Mouse (Mus musculus): ENCODE data around the gene Anapc15. TPM values are rescaled to one million over a fixed set of nuclear protein-coding genes. Genes with fewer than 3 reads are reported as not detected.
A peak's percentile ranks its signal among the peaks of the same experiment; 100 is the strongest.
"Not testable (repeated sequence)": the region's sequence is repeated elsewhere in the genome, so short reads cannot be mapped to it uniquely, and the experiment has no call there.

Gene Anapc15
- total RNA-seq, 1 experiment from 2014 or later = 48.4 TPM

DNA sequence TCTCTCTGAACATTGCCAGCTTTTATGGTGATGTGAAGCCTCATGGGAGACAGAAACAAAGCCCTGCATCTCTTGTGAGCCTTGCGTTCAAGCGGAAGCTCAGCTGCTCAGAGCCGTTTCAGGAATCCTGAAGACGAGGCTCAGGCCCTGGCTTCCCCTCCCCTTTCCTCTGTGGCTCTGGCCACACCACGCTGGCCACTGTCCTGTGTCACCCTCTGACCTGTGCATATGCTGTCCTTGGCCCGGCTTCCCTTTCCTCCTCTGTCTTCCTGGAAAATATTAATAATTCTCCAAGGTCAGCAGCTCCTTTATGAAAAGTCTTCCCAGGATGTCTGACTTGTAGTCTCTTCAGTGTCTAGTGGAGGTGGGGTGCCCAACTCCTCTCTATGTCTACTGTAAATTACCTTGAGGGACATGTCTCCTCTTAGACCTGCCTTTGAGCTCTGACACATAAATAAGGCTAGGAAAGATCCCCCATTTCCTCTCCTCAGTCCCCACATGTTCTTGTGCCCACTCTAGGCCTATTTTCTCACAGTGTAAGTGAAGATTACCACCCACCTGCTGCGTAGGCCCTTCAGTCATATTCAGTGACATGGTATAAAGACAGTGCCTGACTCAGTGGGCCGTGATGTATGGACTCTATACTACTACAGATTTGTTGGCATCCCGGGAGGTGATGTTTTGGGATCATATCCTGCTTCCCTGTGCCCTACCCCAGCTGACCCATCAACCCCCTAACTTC, 19.1 kb downstream of the Anapc15 start:
- no peak for ATAC-seq (ENCODE audit: extremely low read depth, insufficient number of reproducible peaks, low FRiP score, poor library complexity, severe bottlenecking)

DNA sequence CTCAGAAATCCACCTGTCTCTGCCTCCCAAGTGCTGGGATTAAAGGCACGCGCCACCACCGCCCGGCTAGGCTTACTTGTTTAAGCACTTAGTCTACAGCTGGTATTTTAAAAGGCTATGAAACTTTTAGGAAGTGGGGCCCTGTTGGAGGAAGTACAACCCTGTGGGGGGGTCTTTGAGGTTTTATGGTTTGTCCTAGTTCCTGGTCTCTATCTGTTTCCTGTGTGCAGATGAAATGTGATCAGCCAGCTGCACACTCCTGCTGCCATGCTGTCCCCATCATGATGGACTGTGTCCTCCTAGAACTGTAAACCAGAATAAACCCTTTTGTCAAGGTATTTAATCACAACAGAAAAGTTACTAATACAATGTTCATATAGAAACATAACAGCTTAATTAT, 20.6 kb downstream of the Anapc15 start:
- ATAC-seq (ENCODE audit: extremely low read depth, insufficient number of reproducible peaks, low FRiP score, poor library complexity, severe bottlenecking) = no peak

DNA sequence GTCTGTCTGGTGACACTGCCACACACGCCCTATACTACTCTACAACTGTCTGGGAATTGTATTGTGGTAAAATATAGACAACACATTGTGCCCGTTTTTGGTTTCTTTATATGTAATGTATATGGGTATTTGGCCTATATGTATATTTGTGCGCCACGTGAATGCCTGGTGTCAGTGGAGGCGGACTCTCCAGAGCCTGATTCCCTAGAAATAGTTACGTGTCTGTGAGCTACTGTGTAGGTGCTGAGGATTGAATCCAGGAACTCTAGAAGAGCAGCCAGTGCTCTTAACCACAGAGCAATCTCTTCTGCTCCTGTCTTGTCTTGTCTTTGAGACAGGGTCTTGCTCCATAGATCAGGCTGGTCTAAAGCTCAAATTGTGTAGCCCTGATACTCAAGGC, 22.8 kb downstream of the Anapc15 start:
- ATAC-seq (ENCODE audit: extremely low read depth, insufficient number of reproducible peaks, low FRiP score, poor library complexity, severe bottlenecking) = no peak

DNA sequence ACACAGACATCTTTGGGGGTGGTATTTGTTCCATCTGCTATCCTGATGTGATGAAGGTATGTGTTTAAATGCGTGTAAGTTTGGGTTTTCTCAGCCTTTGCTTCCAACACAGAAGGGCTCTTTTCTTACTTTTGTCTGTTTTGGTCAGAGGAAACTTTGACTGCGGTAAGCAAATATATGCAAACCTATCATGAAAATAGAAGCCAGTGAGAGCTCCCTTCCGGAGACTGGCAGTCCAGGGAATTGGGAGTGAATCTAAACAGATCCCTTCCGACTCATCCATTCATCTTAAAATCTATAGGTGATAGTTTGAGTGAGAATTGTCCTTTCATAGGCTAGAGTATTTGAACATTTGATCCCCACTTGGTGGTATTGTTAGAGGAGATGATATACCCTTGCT, 24.9 kb downstream of the Anapc15 start:
- ATAC-seq (ENCODE audit: extremely low read depth, insufficient number of reproducible peaks, low FRiP score, poor library complexity, severe bottlenecking) = no peak

DNA sequence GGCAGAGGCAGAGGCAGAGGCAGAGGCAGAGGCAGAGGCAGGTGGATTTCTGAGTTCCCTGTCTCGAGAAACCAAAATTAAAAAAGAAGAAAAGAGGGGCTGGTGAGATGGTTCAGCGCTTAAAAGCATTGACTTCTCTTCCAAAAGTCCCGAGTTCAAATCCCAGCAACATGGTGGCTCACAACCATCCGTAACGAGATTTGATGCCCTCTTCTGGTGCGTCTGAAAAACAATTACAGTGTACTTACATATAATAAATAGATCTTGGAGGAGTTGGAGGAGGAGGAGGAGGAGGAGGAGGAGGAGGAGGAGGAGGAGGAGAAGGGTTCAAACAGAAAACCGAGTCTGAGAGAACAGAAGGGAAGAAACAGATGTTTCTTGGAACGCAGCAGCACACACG, 32.2 kb downstream of the Anapc15 start:
- no peak for ATAC-seq (ENCODE audit: extremely low read depth, insufficient number of reproducible peaks, low FRiP score, poor library complexity, severe bottlenecking)

DNA sequence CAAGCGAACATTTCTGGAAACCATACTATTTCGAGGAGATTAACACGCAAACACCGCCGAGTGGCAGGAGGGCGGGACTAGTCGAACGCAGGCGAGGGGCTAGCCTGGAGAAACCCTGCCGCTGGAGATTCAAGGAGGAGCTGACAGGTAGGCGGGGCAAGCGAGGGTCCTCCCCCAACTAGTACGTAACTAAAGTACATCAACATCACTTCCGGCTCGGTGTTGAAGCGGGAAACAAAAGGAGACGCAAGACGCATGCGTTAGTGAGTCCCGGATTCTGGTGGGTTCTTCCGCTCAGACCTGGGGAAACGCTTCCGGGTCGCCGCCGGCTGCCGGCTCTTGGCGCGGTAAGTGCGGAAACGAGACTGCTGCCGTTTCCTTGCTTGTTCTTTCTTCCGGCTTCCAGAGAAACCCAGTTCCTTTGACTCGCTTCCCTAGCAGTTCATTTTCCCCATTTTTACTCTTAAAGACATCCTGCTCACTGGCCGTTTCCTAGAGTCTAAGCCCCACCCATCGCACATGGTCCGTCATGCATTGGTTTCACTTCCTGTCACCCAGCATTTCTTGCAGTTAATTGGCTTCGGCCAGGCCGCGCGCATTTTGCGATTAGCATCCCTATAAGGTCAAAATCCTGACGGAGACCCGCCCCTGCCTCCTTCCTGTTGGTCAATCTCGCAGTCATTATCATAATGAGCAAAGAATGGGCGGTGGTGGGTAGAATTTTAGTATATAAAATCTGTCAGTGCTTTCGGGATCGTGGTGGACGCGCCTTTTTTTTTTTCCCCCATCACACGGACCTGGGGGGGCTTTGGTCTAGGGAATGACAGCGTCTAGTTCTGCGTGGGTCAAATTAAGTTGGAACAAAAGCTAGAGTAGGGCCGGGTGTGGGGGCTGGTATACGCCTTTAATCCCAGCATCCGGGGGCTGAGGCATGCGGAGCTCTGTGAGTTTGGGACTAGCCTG, 32.9 kb downstream of the Anapc15 start:
- peak; percentile 94 for ATAC-seq (ENCODE audit: extremely low read depth, insufficient number of reproducible peaks, low FRiP score, poor library complexity, severe bottlenecking)

DNA sequence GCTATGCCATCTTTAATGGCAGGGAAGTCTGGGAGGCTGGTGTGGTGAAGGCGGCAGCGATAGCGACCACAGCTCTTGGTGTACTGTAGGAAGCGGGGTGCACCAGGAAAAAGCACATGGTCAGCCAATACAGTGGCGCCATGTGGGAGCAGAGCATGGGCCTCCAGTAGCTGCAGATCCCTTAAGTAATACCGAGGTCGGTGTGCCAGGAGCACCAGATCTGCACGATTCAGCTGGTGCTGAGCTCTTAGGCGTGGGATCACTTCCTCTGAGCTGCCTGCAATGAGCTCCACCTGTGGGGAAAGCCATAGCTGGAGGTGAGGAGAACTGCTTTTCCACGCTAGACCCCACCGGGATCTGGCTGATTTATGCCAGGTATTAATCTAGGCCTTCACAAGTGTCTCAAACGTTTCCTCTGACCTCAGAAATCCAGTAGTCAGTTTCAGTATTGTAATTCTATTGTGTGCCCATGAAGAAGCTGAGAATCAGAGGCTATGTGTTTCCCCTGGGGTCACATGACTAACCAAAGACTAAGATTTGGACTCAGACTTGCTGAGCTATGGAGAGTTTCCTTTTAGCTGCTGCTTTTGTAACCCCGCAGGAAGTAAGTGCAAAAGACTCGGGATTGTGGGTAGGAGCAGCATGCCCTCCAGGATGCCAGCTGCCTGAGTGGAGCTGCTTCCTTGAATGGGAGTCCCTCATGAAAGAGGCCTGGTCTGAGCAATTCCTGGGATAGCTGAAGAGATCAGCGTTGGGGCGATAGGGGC, 37.0 kb downstream of the Anapc15 start:
- ATAC-seq (ENCODE audit: extremely low read depth, insufficient number of reproducible peaks, low FRiP score, poor library complexity, severe bottlenecking) = no peak

DNA sequence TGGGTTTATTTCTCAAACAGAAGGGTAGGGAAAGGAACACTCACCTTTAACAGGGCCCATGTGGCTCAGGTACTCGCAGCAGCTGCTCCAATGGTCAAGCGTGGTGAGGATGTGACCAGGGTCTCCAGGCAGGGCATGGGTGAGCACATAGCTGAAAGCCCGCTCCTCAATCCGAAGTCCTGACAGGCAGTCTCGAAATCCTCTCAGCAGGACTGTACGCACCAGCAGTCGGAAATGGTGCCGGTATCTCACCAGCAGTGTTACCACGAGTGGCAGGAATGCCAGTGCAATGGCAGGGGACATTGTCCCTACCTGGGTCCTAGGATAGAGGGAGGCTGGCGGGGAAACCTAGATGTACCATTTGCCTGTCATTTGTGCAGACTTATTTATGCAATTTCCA, 38.5 kb downstream of the Anapc15 start:
- ATAC-seq (ENCODE audit: extremely low read depth, insufficient number of reproducible peaks, low FRiP score, poor library complexity, severe bottlenecking) = no peak

DNA sequence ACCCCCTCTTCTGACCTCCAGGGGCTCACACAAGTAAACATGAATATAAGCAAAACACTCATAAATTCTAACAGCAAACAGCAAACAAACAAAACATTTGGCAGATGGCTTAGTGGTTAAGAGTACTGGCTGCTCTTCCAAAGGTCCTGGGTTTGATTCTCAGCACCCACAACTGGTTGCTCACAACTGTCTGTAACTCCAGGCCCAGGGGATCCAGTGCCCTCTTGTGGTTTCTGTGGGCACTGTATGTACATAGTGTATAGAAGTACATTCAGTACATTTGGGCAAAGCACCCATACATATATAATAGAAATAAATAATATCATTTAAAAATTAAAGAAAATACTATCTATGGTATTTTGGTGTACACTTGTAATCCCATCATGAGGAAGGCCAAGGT, 39.3 kb downstream of the Anapc15 start:
- no peak for ATAC-seq (ENCODE audit: extremely low read depth, insufficient number of reproducible peaks, low FRiP score, poor library complexity, severe bottlenecking)

DNA sequence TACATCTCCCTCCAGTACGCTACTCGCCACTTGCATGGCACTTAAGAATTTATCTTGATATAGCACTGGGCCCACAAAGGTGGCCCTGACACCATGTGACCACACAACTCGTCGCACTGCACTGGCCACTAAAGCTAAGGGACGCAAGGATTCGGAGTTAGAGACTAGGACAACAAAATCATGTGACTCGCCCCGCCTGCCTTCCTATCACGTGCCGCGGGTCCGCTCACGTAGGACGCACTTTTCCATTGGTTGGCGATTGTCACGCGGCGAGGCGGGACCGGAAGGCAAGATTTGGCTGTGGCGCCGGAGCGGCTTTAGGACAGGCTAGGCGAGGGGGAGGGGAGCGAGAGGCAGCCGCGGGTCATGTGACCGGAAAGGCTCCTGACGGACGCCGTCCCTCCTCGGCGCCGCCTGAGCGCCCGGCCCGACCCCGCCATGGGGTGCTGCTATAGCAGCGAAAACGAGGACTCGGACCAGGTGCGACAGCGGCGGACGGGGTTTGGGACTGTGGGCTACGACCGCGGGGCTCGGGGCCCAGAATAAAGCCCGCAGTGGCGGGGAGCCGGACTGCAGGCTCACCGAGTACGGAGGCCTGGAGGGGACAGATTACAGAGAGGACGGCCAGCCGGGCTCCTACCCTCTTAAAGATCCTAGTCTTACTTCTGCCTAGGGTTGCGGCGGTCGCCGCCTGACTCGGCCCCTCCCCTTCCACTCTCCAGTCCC, 42.2 kb downstream of the Anapc15 start, which contains the start of gene Lamtor1:
Gene Lamtor1, plus strand, starts transcription at position 344 of the 726 bp plus-strand sequence.
- peak; percentile 94 for ATAC-seq (ENCODE audit: extremely low read depth, insufficient number of reproducible peaks, low FRiP score, poor library complexity, severe bottlenecking)

DNA sequence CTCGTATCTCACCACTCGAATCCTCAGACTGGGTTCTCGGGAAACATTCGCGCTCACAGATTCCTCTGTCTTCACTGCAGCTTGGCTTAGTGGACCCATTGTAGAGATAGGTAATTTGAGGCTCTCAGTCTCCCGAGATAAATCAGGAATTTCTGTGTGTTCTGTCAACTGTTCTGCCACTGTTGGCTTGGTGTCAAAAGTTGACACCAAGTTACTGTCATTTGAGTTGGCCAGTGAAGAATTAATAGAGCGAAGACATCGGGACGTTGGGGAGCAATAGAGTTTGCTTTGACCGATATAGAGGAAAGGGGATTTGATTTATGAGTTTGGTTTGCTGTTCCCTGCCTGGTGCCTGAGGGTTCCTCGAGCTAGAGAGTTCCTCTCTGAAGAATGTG, 42.8 kb downstream of the Anapc15 start, which contains the start of gene Tomt:
Gene Tomt, minus strand, starts transcription at position 73 of the 395 bp plus-strand sequence.
- ATAC-seq (ENCODE audit: extremely low read depth, insufficient number of reproducible peaks, low FRiP score, poor library complexity, severe bottlenecking) = no peak

DNA sequence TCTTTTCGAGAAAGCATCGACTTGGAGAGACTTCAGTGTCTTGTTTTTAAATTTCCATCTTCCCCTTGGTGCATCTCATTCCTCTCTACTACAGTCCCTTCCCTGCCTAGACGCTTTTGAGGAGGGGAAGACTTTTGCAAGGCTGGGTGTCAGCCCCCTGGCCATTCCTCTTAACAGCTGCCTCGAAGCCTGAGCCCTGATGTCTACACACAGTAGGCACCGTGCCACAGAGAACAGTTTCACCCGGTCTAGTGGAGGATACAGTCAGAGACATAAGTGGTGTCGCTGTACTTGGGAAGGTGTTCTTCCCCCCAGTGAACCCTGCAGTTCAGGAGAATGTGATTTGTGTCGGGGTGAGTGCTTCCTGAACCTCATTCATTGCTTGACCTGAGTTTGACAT, 43.2 kb downstream of the Anapc15 start:
- no peak for ATAC-seq (ENCODE audit: extremely low read depth, insufficient number of reproducible peaks, low FRiP score, poor library complexity, severe bottlenecking)

DNA sequence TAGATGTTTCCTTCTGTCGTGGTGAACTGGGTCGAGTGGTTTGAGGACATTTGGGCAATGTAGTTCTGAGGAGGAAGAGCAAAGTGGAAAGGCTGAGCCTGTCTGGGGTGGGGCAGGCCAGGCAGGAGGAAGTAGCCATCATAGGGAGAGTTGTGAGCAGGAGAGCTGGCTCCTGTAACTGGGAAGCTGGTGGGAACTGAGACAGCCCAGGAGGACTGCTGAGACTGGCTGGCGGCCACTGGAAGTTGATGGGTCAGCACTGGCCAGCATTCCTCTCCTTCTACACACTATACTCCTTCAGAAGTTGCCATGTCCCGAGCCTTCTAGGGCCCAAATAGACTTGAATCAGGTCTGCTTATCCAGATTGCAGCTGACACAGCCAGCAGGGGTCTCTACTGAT, 44.9 kb downstream of the Anapc15 start:
- no peak for ATAC-seq (ENCODE audit: extremely low read depth, insufficient number of reproducible peaks, low FRiP score, poor library complexity, severe bottlenecking)

DNA sequence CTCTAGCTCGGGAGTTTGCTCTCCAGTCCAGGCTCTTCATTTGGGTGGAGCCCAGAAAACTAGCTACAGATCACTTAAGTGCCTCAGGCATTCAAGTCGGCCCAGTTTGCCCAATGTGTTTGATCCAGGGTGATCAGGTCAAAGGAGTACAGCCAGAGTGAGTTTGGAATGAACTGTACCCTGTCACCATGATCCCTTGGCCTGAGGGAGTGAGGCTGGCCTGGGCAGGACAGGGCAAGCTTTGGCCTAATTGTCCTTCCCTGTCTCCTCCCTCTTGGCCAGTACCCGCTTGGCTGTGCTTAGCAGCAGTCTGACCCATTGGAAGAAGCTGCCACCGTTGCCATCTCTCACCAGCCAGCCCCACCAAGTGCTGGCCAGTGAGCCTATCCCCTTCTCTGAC, 46.6 kb downstream of the Anapc15 start:
- no peak for ATAC-seq (ENCODE audit: extremely low read depth, insufficient number of reproducible peaks, low FRiP score, poor library complexity, severe bottlenecking)

DNA sequence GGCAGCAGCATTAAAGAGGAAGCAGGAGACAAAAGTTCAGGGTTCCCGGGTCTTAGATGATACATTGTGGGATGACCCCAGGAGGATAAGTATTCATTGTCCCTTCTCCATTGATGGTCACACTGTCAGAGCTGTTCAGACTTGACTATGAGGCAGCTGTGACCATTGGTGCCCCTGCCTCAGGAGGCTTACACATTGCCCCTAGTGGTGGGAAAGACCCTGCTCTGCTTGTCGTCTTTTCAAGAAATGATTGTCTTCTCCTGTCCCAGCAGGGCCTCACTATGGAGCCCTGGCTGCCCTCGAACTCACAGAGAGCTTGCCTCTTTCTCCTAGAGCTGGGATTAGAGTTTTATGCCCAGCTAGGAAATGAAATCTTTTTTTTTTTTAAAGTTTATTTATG, 48.5 kb downstream of the Anapc15 start:
- ATAC-seq (ENCODE audit: extremely low read depth, insufficient number of reproducible peaks, low FRiP score, poor library complexity, severe bottlenecking) = no peak

DNA sequence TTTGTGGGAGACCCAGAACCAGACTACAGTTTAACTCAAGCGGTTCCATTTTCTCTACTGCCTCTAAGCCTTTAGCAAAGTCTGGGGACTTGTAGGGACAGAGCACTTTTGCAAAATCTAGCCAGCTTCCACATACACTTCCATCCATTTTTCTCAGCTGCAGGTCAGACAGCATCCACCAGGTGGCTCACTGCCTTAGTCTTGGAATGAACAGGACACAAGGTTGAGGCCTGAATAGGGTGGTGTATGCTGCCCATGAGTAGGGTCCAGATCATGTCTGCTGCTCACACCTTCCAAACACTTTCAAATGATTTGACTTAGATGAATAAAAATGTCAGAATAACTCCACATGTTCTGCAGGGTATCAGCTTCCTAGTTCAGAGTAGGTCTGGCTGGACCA, 54.6 kb downstream of the Anapc15 start:
- ATAC-seq (ENCODE audit: extremely low read depth, insufficient number of reproducible peaks, low FRiP score, poor library complexity, severe bottlenecking) = peak; percentile 76

DNA sequence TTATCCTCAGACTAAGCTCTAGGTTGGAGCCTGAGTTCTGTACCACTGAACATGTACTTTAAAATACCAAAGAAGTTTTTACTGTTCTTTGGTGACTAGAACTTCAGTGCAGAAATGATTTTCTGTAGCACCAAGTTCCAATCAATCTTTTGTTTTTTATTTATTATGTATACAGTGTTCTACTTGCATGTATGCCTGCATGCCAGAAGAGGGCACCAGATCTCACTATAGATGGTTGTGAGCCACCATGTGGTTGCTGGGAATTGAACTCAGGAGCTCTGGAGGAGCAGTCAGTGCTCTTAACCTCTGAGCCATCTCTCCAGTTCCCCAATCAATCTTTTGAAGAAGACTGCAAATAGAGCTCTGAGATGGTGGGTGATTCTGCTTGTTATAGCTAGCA, 62.4 kb downstream of the Anapc15 start:
- not testable (repeated sequence) for ATAC-seq (ENCODE audit: extremely low read depth, insufficient number of reproducible peaks, low FRiP score, poor library complexity, severe bottlenecking)

DNA sequence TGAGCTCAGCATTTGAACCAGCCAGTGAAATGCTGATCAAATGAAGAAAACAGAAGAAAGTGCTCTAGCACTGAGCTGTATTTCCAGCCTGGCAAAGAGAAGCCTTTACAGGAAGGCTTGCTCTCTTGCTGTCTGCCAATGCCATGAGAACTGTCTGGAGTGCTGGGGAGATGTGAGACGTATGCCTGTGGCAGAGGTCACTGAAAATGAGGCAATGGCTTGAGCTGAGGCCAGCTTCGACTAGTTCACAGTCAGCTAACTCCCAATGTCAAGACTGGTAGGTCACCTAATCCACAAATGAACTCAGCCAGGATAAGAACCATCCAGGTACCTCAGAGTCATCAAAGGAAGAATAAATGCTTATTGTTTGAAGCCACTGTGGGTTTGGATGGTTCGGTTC, 64.6 kb downstream of the Anapc15 start:
- no peak for ATAC-seq (ENCODE audit: extremely low read depth, insufficient number of reproducible peaks, low FRiP score, poor library complexity, severe bottlenecking)

DNA sequence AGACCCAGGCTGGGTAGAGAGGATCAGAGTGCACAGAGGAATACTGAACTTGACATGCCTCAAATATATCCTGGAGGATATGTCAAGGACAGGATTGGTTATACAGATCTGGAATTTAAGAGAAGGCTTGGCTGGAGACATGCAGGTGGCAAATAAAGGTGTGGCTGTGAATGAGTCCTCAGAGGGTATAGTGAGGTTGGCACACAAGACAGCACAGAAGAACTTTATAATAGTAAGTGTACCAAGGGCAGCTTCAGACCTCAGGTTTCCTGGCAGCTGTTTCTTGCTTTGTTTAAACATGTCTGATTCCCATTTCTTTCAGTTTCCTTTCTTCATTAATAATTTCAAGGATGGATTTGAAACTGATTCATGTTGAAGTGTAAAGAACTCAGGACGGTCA, 69.0 kb downstream of the Anapc15 start:
- ATAC-seq (ENCODE audit: extremely low read depth, insufficient number of reproducible peaks, low FRiP score, poor library complexity, severe bottlenecking) = no peak
